Mouse (Mus musculus) cortical plate, adult 2 months (tissue): ENCODE data around the gene Ttc24. TPM values are rescaled to one million over a fixed set of nuclear protein-coding genes. Genes with fewer than 3 reads are reported as not detected.

ENCODE experiments used
- H3K27ac ChIP-seq: fragments of 200-500 bp; 2 replicates; pipeline ENCODE4 v1.5.1; 2012; ENCODE audit warnings: low read length, control low read depth, inconsistent platforms; ENCODE audit not compliant: insufficient read depth
- H3K4me1 ChIP-seq: fragments of 200-500 bp; 2 replicates; pipeline ENCODE4 v1.6.1; 2011; ENCODE audit warnings: low read length; ENCODE audit not compliant: control insufficient read depth, insufficient read depth
- H3K4me3 ChIP-seq: fragments of 200-500 bp; 2 replicates; pipeline ENCODE4 v1.5.1; 2011; ENCODE audit warnings: mild to moderate bottlenecking, low read length, control low read depth; ENCODE audit not compliant: insufficient read depth
- CTCF ChIP-seq: fragments of 200-500 bp; IDR thresholded peaks from 2 replicates; pipeline ENCODE4 v1.5.1; 2011; ENCODE audit warnings: mild to moderate bottlenecking, control low read depth, low read length; ENCODE audit not compliant: insufficient read depth; ENCODE audit errors: extremely low read depth
- POLR2A ChIP-seq: fragments of 200-500 bp; IDR thresholded peaks from 2 replicates; pipeline ENCODE4 v1.6.1; 2011; ENCODE audit warnings: mild to moderate bottlenecking, low read length, control low read depth; ENCODE audit not compliant: insufficient read depth; ENCODE audit errors: extremely low read depth
- polyA plus RNA-seq: library from polyadenylated mRNA; depleted of rRNA; stranded (reverse); fragments of >200 nt; gene quantifications from 2 replicates; pipeline ENCODE4 v1.2.3, GENCODE M21; 2012

Ttc24 gene
- polyA plus RNA-seq, 1 experiment = not detected

DNA sequence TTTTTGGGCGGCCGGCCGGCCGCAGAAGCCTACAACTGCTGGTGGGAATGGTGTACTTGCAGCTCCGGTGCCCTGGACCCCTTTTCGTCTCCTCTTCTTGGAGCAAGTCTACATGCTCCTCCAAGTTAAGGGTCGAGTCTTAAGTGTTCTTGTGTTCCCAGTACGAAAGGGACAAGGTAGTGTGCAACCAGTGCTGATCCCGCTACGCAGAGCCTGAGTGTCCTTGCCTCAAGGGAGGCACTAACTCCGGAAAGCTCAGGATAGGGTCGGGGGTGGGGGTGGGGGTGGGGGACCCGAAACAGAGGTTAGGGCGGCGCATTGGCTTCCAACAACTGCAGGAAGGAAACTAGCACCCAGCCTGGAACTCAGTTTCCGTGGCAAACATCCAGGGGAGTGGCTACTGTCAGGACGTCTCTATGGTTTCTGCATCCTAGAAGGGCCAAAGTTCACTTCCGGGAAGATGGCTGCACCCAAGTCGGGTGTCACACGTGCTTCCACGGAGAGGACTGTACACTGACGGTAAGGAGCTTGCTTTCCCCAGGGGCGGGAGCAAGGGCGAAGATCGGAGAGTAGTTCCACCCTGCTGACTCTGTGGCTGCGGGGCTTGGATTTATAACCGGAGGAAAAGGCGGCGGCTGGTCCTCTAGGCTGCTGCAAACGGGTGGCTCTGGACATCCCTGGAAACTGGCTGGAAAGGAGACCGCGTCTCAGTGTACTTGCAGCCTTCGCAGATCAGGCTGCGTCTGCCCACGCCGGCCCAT, 35.3 kb downstream of the Ttc24 start, which contains the start of gene Gpatch4:
TSS of gene Gpatch4 (plus strand) at position 448 of the 761 bp plus-strand sequence.
- peak within 1 kb of the TSS; percentile 47 for H3K4me3 ChIP-seq
- H3K27ac ChIP-seq = no peak within 1 kb of the TSS
- no peaks in the 10 kb centered on the region for H3K4me1 ChIP-seq
- TF ChIP-seq POLR2A (peak; percentile 55), CTCF (no peak)

DNA sequence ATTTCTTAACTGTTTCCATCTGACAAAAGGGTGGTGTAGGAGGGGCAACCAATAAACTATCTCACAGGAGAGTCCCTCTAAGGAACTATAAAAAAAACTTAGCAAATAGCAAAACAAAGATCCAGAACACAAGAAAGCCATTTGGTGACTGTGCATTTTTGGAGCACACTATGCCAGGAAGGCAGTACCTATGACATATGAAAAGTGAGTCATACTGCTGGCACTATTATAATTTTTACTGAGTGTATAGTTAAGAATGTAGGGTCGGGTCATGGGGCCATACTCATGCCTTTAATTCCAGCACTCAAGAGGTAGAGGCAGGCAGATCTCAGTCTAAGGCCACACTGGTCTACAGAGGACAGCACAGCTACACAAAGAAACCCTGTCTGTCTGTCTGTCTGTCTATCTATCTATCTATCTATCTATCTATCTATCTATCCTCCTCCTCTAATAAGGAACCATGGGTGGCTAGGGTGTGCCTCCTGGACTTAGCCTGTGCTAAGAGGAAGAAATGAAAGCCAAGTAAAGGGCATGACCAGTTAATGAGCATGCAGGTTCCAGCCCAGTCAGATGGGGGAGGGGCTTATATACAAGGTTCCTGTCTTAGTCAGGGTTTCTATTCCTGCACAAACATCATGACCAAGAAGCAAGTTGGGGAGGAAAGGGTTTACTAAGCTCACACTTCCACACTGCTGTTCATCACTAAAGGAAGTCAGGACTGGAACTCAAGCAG, 42.4 kb downstream of the Ttc24 start:
- Histone ChIP-seq H3K27ac (no peak overlapping the region), H3K4me3 (no peak overlapping the region), H3K4me1 (no peaks in the 10 kb centered on the region)
- TF ChIP-seq CTCF = no peak
- TF ChIP-seq POLR2A = no peak

DNA sequence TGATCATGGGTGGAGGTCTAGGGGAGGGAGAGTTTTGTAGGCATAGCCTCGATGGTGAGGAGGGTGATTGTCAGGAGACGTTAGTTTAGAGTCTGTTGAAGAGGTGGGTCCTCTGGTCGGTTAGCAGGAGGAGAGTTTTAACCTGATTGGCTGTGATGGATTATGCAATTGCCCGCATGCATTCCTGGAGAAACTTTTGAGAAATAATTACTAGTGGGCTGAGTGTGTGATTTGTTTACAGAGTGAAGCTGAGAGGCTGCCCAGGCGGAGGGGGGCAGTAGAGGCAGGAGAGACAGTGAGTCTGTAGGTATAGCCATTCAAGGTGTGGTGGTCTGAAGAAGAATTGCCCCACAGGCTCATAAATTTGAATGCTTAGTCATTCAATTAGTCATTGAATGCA, 44.6 kb downstream of the Ttc24 start:
- Histone ChIP-seq H3K4me3 (no peak overlapping the region), H3K27ac (no peak overlapping the region), H3K4me1 (no peaks in the 10 kb centered on the region)
- TF ChIP-seq CTCF = no peak
- TF ChIP-seq POLR2A = no peak

DNA sequence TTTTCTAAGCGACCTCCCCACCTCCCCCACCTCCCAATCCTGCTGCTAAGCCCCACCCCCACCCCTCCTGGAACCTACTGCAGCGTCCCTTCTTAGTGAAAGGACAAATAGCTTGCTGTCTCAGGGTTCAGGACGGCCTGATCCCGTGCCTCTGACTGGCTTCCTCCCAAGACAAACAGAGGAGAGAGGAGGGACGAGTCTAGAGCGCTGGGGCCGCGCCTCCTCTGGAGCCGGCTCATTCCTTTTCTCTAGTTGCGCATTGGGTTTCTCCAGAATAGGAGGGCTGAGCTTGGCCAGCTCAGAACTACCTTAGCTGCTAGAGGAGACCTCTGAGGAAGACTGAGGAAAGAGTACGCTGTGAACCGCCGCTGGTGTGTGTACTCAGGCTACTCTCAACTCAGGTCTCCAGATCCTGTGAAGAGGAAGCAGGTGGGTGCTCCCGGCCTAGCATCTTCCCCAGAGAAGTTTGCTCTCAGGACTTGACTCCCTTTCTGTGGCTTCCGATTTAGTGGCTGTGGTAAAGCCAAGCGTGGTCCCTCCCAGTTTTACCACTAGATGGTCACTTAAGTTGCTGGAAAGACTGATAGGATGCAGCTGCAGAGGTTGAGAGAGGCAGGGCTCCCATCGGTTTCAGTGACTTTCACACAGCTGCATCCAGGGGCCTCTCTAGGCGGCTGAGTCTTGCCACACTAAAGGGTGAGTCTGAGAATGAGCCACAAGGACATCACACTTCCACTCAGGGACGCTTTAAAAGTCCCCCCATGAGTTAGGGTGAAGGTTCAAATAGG, 47.3 kb downstream of the Ttc24 start:
- peak overlapping the region; percentile 24; the same call in 1 of the 2 replicates for H3K4me3 ChIP-seq
- H3K27ac ChIP-seq = peak overlapping the region; percentile 89
- TF ChIP-seq POLR2A (0 out of 2 replicates have a peak, but pooled peaks have one; percentile 34), CTCF (no peak)
- H3K4me1 ChIP-seq = no peaks in the 10 kb centered on the region

DNA sequence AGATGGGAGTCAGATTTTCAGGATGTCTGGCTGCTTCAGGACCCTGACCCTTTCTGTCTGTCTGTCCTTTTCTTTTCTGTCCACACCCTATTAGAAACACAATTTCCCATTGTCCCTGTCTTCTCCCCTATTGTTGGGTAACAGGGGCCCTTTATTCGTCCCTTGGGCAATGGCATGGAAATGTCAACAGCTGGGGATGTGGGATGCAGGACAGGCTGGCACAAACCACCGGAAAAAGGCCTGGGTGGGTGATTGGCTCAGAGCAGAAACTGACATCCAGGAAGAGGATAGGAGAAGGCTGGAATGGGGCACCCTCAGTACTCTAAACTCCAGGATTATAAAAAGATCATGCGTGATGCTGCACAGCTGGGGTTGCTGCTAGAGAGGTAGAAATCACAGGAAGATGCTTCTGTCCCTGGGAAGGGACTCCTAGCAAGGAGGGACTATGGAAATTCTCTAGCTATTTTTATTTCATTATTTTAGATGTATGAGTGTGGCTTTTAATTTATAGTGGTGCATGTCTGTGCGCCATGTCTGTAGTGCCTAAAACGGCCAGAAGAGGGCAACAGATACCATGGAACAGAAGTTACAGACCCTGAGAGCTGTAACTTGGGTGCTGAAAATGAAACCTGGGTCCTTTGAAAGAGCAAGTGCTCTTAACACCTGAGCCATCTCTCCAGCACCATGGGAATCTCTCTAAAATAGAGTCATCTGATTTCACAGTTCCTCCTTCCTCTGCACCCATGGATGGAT, 50.5 kb downstream of the Ttc24 start, which contains the start of gene Hapln2:
TSS of gene Hapln2 (minus strand) at position 150 of the 753 bp plus-strand sequence.
- Histone ChIP-seq H3K4me3 (peak within 1 kb of the TSS; percentile 10; the same call in 1 of the 2 replicates), H3K4me1 (no peaks in the 10 kb centered on the region), H3K27ac (0 out of 2 replicates have a peak within 1 kb of the TSS, but pooled peaks have one; percentile 42)
- TF ChIP-seq CTCF = peak; percentile 29; the same call in 1 of the 2 replicates
- TF ChIP-seq POLR2A = no peak

DNA sequence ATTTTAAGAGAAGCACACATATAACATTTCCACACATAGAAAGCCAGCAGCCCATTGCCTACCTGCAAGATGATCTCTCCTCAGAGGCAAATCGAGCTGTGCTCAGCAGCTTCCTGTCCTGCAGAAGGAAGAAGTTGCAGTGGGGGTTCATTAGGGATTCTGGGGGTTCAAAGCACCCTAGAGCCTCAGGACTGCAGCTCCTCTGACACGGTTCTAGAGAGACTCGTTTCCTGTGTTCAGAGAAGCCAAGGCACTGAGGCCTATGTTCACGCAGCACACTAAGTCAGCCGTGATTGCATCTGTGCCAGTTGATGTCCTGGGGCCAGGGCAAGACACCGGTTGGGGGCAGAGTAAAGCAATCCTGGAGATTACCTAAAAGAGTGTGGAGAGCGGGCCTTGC, 51.3 kb downstream of the Ttc24 start:
- H3K4me3 ChIP-seq = peak overlapping the region; percentile 10; the same call in 1 of the 2 replicates
- H3K4me1 ChIP-seq = no peaks in the 10 kb centered on the region
- 0 out of 2 replicates have a peak overlapping the region, but pooled peaks have one; percentile 42 for H3K27ac ChIP-seq
- TF ChIP-seq POLR2A = no peak
- TF ChIP-seq CTCF = no peak

DNA sequence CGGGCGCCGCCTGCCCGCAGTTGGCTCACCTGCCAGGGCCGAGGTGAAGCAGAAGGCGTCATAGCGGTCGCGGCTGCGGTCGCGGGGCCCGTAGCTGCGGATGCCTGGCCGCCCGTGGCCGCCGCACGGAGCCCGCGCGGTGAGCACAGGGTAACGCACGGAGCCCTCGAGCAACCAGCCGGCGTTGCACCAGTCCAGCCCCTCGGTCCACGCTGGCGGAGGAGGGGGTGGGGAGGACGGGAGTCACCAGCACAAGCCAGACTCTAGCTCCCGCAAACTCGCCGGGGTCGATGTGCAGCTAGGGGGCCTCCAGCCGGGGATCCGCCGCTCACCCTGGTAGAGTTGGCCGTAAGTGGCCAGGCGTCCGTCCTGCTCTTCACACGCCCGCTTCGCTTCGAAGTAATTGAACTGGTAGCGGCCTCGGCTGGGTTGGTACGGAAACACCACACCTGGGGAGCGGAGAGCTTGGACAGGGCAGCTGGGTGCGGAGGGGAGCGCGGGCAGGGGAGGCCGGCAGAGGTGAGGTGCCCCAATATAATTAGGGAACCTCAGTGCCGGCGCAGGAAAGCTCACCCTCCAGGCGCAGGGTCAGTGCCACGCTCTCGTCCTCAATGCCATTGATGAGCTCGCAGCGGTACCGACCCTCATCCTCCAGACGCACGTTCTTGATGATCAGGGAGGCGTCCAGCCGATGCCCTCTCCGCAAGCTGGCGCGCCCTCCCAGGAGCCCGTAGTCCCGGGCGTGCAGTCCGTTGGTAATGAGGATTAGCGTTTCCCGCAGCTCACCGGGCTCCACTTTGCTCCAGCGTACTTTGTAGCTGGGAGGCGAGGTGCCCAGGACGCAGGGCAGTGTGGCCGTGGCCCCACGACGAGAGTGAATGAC, 54.7 kb downstream of the Ttc24 start:
- peak overlapping the region; percentile 47 for H3K4me3 ChIP-seq
- no peaks in the 10 kb centered on the region for H3K4me1 ChIP-seq
- TF ChIP-seq POLR2A (no peak), CTCF (no peak)
- no peak overlapping the region for H3K27ac ChIP-seq
